Mouse (Mus musculus) brain, embryonic 18.5 days (tissue): ENCODE data around the gene Srd5a1.
"Not testable (repeated sequence)": the region's sequence is repeated elsewhere in the genome, so short reads cannot be mapped to it uniquely, and the experiment has no call there.

Source experiments
- DNase-seq: peaks from one replicate; pipeline ENCODE4 v3.0.0-alpha.2; 2012; ENCODE audit warnings: low read depth, low spot score

Srd5a1 gene

GRCm38 (mm10) chr13:69576676-69577075, 34.6 kb downstream of the Srd5a1 start:
- no peak for DNase-seq

- DNase-seq = no peak
Observed at GRCm38 (mm10) chr13:69572594-69572993, 38.6 kb downstream of the Srd5a1 start.

GRCm38 (mm10) chr13:69569201-69569600, 42.0 kb downstream of the Srd5a1 start:
- DNase-seq = no peak

GRCm38 (mm10) chr13:69565401-69565800, 45.8 kb downstream of the Srd5a1 start:
- not testable (repeated sequence) for DNase-seq

- no peak for DNase-seq
Observed at GRCm38 (mm10) chr13:69564573-69564972, 46.7 kb downstream of the Srd5a1 start.

- no peak for DNase-seq
Observed at GRCm38 (mm10) chr13:69563905-69564304, 47.3 kb downstream of the Srd5a1 start.

- no peak for DNase-seq
Observed at GRCm38 (mm10) chr13:69562654-69563574, 48.3 kb downstream of the Srd5a1 start.

- DNase-seq = no peak
Observed at GRCm38 (mm10) chr13:69562004-69562403, 49.2 kb downstream of the Srd5a1 start.

GRCm38 (mm10) chr13:69559291-69559961, 51.8 kb downstream of the Srd5a1 start:
- DNase-seq = no peak

- no peak for DNase-seq
Observed at GRCm38 (mm10) chr13:69558098-69558660, 53.1 kb downstream of the Srd5a1 start.

- DNase-seq = no peak
Observed at GRCm38 (mm10) chr13:69556728-69557127, 54.5 kb downstream of the Srd5a1 start.

- no peak for DNase-seq
Observed at GRCm38 (mm10) chr13:69555957-69556482, 55.2 kb downstream of the Srd5a1 start.

GRCm38 (mm10) chr13:69555045-69555444, 56.2 kb downstream of the Srd5a1 start:
- no peak for DNase-seq

- no peak for DNase-seq
Observed at GRCm38 (mm10) chr13:69554255-69554654, 57.0 kb downstream of the Srd5a1 start.

- DNase-seq = no peak
Observed at GRCm38 (mm10) chr13:69553024-69553423, 58.2 kb downstream of the Srd5a1 start.

GRCm38 (mm10) chr13:69550831-69551230, 60.4 kb downstream of the Srd5a1 start:
- no peak for DNase-seq

GRCm38 (mm10) chr13:69549980-69550379, 61.3 kb downstream of the Srd5a1 start:
- no peak for DNase-seq

GRCm38 (mm10) chr13:69547488-69548180, 63.6 kb downstream of the Srd5a1 start:
- DNase-seq = no peak

- DNase-seq = no peak
Observed at GRCm38 (mm10) chr13:69545019-69545418, 66.2 kb downstream of the Srd5a1 start.

GRCm38 (mm10) chr13:69543595-69543994, 67.6 kb downstream of the Srd5a1 start:
- DNase-seq = no peak

- no peak for DNase-seq
Observed at GRCm38 (mm10) chr13:69542571-69543352, 68.5 kb downstream of the Srd5a1 start.
